Mouse (Mus musculus) G1E (cell line): ENCODE results near the gene Mvd. TPM values are rescaled to one million over a fixed set of nuclear protein-coding genes. Genes with fewer than 3 reads are reported as not detected.

Experiments used
- ATAC-seq: 2 replicates; pipeline ENCODE4 v1.8.0; 2016; ENCODE audit warnings: mild to moderate bottlenecking; ENCODE audit not compliant: insufficient number of reproducible peaks, poor library complexity, low FRiP score, severe bottlenecking; ENCODE audit errors: extremely low read depth
- DNase-seq: peaks from one replicate; pipeline ENCODE4 v3.0.0; 2012; ENCODE audit warnings: low spot score
- H3K27me3 ChIP-seq: 2 replicates; pipeline ENCODE4 v1.6.1; 2012; ENCODE audit warnings: mild to moderate bottlenecking, low read length, inconsistent platforms; ENCODE audit not compliant: insufficient read depth
- H3K36me3 ChIP-seq: replicated peaks from 2 replicates; pipeline ENCODE3; 2012; ENCODE audit warnings: mild to moderate bottlenecking, inconsistent platforms
- H3K4me1 ChIP-seq: 2 replicates; pipeline ENCODE4 v1.6.1; 2012; ENCODE audit warnings: low read depth, low read length, inconsistent platforms, mixed read lengths; ENCODE audit not compliant: insufficient read depth
- H3K4me3 ChIP-seq: 2 replicates; pipeline ENCODE4 v1.5.1; 2012; ENCODE audit warnings: low read depth, mild to moderate bottlenecking, inconsistent platforms, low read length, moderate library complexity, mixed read lengths
- H3K9me3 ChIP-seq: replicated peaks from 2 replicates; pipeline ENCODE4 v1.6.1; 2012; ENCODE audit warnings: inconsistent platforms
- CTCF ChIP-seq: IDR thresholded peaks from 2 replicates; pipeline ENCODE4 v1.5.1; 2012; ENCODE audit warnings: low read depth, low read length, inconsistent platforms, mixed read lengths
- GATA1 ChIP-seq: IDR thresholded peaks from 2 replicates; pipeline ENCODE4 v1.6.1; 2012; ENCODE audit warnings: borderline replicate concordance, low read length, inconsistent platforms, mixed read lengths
- GATA2 ChIP-seq: IDR thresholded peaks from 2 replicates; pipeline ENCODE4 v1.6.1; 2012; ENCODE audit warnings: low read depth, low read length, inconsistent platforms, borderline replicate concordance
- POLR2AphosphoS5 ChIP-seq: IDR thresholded peaks from 2 replicates; pipeline ENCODE4 v1.6.1; 2012; ENCODE audit warnings: low read depth, low read length, inconsistent platforms; ENCODE audit not compliant: insufficient replicate concordance
- TAL1 ChIP-seq: conservative IDR thresholded peaks from 2 replicates; pipeline ENCODE4 v1.6.1; 2012; ENCODE audit warnings: low read depth, low read length, inconsistent platforms, mixed read lengths
- polyA plus RNA-seq: library from polyadenylated mRNA; stranded (reverse); fragments of >175 nt; gene quantifications from 2 replicates; pipeline ENCODE4 v1.2.3, GENCODE M21; 2012
- total RNA-seq, 2 experiments: library from RNA; stranded (forward) in 1 of 2; stranded (reverse) in 1 of 2; fragments of 200-1000 nt in 1 of 2; fragments of >200 nt in 1 of 2; fragmentation: Nextera tagmentation in 1 of 2; gene quantifications; 2 replicates each; pipeline ENCODE4 v1.2.3; 2014 to 2017

Gene Mvd
- total and polyA plus RNA-seq, 3 experiments: 3.1 to 33.3 (median 25.8) TPM

- Histone ChIP-seq H3K9me3 (no peaks in the 10 kb centered on the region), H3K4me3 (no peak overlapping the region), H3K36me3 (peaks cover 99% of the 10 kb centered on the region), H3K27me3 (no peaks in the 10 kb centered on the region), H3K4me1 (peaks cover 31% of the 10 kb centered on the region)
- no peak for TF ChIP-seq POLR2AphosphoS5
- no peak for TF ChIP-seq GATA2
- no peak for TF ChIP-seq CTCF
- TF ChIP-seq TAL1: 0 out of 2 replicates have a peak, but pooled peaks have one; percentile 22
- TF ChIP-seq GATA1: no peak
- ATAC-seq (peak; percentile 69), DNase-seq (peak; percentile 19)
Measured at GRCm38 (mm10) chr8:122405146-122405805, 37.9 kb downstream of the Mvd start.

- peaks cover 96% of the 10 kb centered on the region for H3K36me3 ChIP-seq
- no peak for TF ChIP-seq GATA2
- TF ChIP-seq CTCF: no peak
- no peak for TF ChIP-seq GATA1
- no peak for TF ChIP-seq TAL1
- no peak for TF ChIP-seq POLR2AphosphoS5
Measured at GRCm38 (mm10) chr8:122398186-122398585, 45.0 kb downstream of the Mvd start.

GRCm38 (mm10) chr8:122395291-122395690 lies 47.9 kb downstream of the Mvd start:
- Histone ChIP-seq H3K36me3 (peaks cover 94% of the 10 kb centered on the region), H3K27me3 (no peaks in the 10 kb centered on the region), H3K4me3 (no peak overlapping the region), H3K9me3 (no peaks in the 10 kb centered on the region), H3K4me1 (peaks cover 4% of the 10 kb centered on the region)
- TF ChIP-seq GATA2 (no peak), GATA1 (no peak), CTCF (no peak), POLR2AphosphoS5 (no peak), TAL1 (no peak)
- ATAC-seq: no peak
- no peak for DNase-seq

More at GRCm38 (mm10) chr8:122398186-122398585, 45.0 kb downstream of the Mvd start:
- no peaks in the 10 kb centered on the region for H3K27me3 ChIP-seq
- ATAC-seq (no peak), DNase-seq (no peak)
- no peak overlapping the region for H3K4me3 ChIP-seq
- peaks cover 2% of the 10 kb centered on the region for H3K4me1 ChIP-seq
- no peaks in the 10 kb centered on the region for H3K9me3 ChIP-seq

GRCm38 (mm10) chr8:122393717-122394116 lies 49.5 kb downstream of the Mvd start:
- TF ChIP-seq TAL1 (no peak), GATA1 (no peak), POLR2AphosphoS5 (no peak), CTCF (no peak), GATA2 (no peak)
- peaks cover 92% of the 10 kb centered on the region for H3K36me3 ChIP-seq
- H3K27me3 ChIP-seq: no peaks in the 10 kb centered on the region
- H3K4me3 ChIP-seq: no peak overlapping the region
- peaks cover 8% of the 10 kb centered on the region for H3K4me1 ChIP-seq
- no peak for DNase-seq
- no peaks in the 10 kb centered on the region for H3K9me3 ChIP-seq
- no peak for ATAC-seq

GRCm38 (mm10) chr8:122390758-122391157 lies 52.5 kb downstream of the Mvd start:
- TF ChIP-seq GATA1 (no peak), GATA2 (no peak), POLR2AphosphoS5 (no peak), CTCF (no peak), TAL1 (no peak)
- ATAC-seq (no peak), DNase-seq (no peak)
- H3K4me1 ChIP-seq: peaks cover 14% of the 10 kb centered on the region
- H3K4me3 ChIP-seq: no peak overlapping the region
- H3K36me3 ChIP-seq: peaks cover 96% of the 10 kb centered on the region
- no peaks in the 10 kb centered on the region for H3K27me3 ChIP-seq
- H3K9me3 ChIP-seq: no peaks in the 10 kb centered on the region

- no peaks in the 10 kb centered on the region for H3K9me3 ChIP-seq
- TF ChIP-seq GATA2: no peak
- TF ChIP-seq GATA1: no peak
- TF ChIP-seq CTCF: no peak
- no peak for TF ChIP-seq POLR2AphosphoS5
- TF ChIP-seq TAL1: no peak
- H3K36me3 ChIP-seq: peaks cover 96% of the 10 kb centered on the region
- no peak overlapping the region for H3K4me3 ChIP-seq
- ATAC-seq (no peak), DNase-seq (no peak)
- H3K27me3 ChIP-seq: no peaks in the 10 kb centered on the region
- H3K4me1 ChIP-seq: peaks cover 24% of the 10 kb centered on the region
Measured at GRCm38 (mm10) chr8:122389357-122389756, 53.9 kb downstream of the Mvd start.

Other genes with a start within 250 kb of the Mvd start
- gene Zfpm1, start 161.3 kb downstream of the Mvd start, total RNA-seq (2014; fragmentation: Nextera tagmentation): 254 and 292 TPM in 2 replicates
- gene Zfpm1, start 161.3 kb downstream of the Mvd start, total RNA-seq (2017): 53.1 and 54.4 TPM in 2 replicates
- gene Zfpm1, start 161.3 kb downstream of the Mvd start, polyA plus RNA-seq: 1,150 and 1,251 TPM in 2 replicates
- not detected in 2 replicates for gene Trhr2, start 82.7 kb downstream of the Mvd start, total RNA-seq (2014; fragmentation: Nextera tagmentation)
- not detected in 2 replicates for gene Trhr2, start 82.7 kb downstream of the Mvd start, total RNA-seq (2017)
- gene Trhr2, start 82.7 kb downstream of the Mvd start, polyA plus RNA-seq: not detected in 2 replicates
- 40.3 and 45.8 TPM in 2 replicates for gene Zc3h18, start 66.8 kb downstream of the Mvd start, total RNA-seq (2014; fragmentation: Nextera tagmentation)
- 52.7 and 58.4 TPM in 2 replicates for gene Zc3h18, start 66.8 kb downstream of the Mvd start, total RNA-seq (2017)
- 134 and 143 TPM in 2 replicates for gene Zc3h18, start 66.8 kb downstream of the Mvd start, polyA plus RNA-seq
- gene Il17c, start 21.4 kb downstream of the Mvd start, total RNA-seq (2014; fragmentation: Nextera tagmentation): not detected in 2 replicates
- not detected in 2 replicates for gene Il17c, start 21.4 kb downstream of the Mvd start, total RNA-seq (2017)
- not detected in 2 replicates for gene Il17c, start 21.4 kb downstream of the Mvd start, polyA plus RNA-seq
- gene Cyba, start 10.5 kb downstream of the Mvd start, total RNA-seq (2014; fragmentation: Nextera tagmentation): 93.6 and 103 TPM in 2 replicates
- gene Cyba, start 10.5 kb downstream of the Mvd start, total RNA-seq (2017): 57.2 and 69.2 TPM in 2 replicates
- 368 and 426 TPM in 2 replicates for gene Cyba, start 10.5 kb downstream of the Mvd start, polyA plus RNA-seq
- gene Snai3, start 17.3 kb upstream of the Mvd start, total RNA-seq (2014; fragmentation: Nextera tagmentation): not detected in 2 replicates
- not detected in 2 replicates for gene Snai3, start 17.3 kb upstream of the Mvd start, total RNA-seq (2017)
- gene Snai3, start 17.3 kb upstream of the Mvd start, polyA plus RNA-seq: not detected in 2 replicates
- gene Rnf166, start 32.6 kb upstream of the Mvd start, total RNA-seq (2014; fragmentation: Nextera tagmentation): 28.0 and 45.3 TPM in 2 replicates
- 18.6 and 29.4 TPM in 2 replicates for gene Rnf166, start 32.6 kb upstream of the Mvd start, total RNA-seq (2017)
- 29.5 and 33.3 TPM in 2 replicates for gene Rnf166, start 32.6 kb upstream of the Mvd start, polyA plus RNA-seq
- 10.9 and 18.3 TPM in 2 replicates for gene Ctu2, start 32.7 kb upstream of the Mvd start, total RNA-seq (2014; fragmentation: Nextera tagmentation)
- gene Ctu2, start 32.7 kb upstream of the Mvd start, total RNA-seq (2017): 8.8 and 10.9 TPM in 2 replicates
- 19.4 and 25.7 TPM in 2 replicates for gene Ctu2, start 32.7 kb upstream of the Mvd start, polyA plus RNA-seq
- gene Piezo1, start 107.9 kb upstream of the Mvd start, total RNA-seq (2014; fragmentation: Nextera tagmentation): 77.0 and 95.3 TPM in 2 replicates
- 24.9 and 26.0 TPM in 2 replicates for gene Piezo1, start 107.9 kb upstream of the Mvd start, total RNA-seq (2017)
- gene Piezo1, start 107.9 kb upstream of the Mvd start, polyA plus RNA-seq: 69.6 and 79.4 TPM in 2 replicates
- 70.8 and 71.7 TPM in 2 replicates for gene Cdt1, start 124.6 kb upstream of the Mvd start, total RNA-seq (2014; fragmentation: Nextera tagmentation)
- gene Cdt1, start 124.6 kb upstream of the Mvd start, total RNA-seq (2017): 46.9 and 49.9 TPM in 2 replicates
- gene Cdt1, start 124.6 kb upstream of the Mvd start, polyA plus RNA-seq: 375 and 441 TPM in 2 replicates
- gene Aprt, start 133.5 kb upstream of the Mvd start, total RNA-seq (2014; fragmentation: Nextera tagmentation): 110 and 112 TPM in 2 replicates
- gene Aprt, start 133.5 kb upstream of the Mvd start, total RNA-seq (2017): 100.0 and 146 TPM in 2 replicates
- gene Aprt, start 133.5 kb upstream of the Mvd start, polyA plus RNA-seq: 207 and 389 TPM in 2 replicates
- gene Galns, start 168.0 kb upstream of the Mvd start, total RNA-seq (2014; fragmentation: Nextera tagmentation): 5.0 and 6.0 TPM in 2 replicates
- 7.6 and 7.9 TPM in 2 replicates for gene Galns, start 168.0 kb upstream of the Mvd start, total RNA-seq (2017)
- gene Galns, start 168.0 kb upstream of the Mvd start, polyA plus RNA-seq: 2.9 and 3.0 TPM in 2 replicates
- gene Trappc2l, start 168.2 kb upstream of the Mvd start, total RNA-seq (2014; fragmentation: Nextera tagmentation): 19.5 and 31.8 TPM in 2 replicates
- gene Trappc2l, start 168.2 kb upstream of the Mvd start, total RNA-seq (2017): 32.2 and 40.4 TPM in 2 replicates
- gene Trappc2l, start 168.2 kb upstream of the Mvd start, polyA plus RNA-seq: 0.43 and 0.75 TPM in 2 replicates
- not detected in 2 replicates for gene Pabpn1l, start 179.3 kb upstream of the Mvd start, total RNA-seq (2014; fragmentation: Nextera tagmentation)
- gene Pabpn1l, start 179.3 kb upstream of the Mvd start, total RNA-seq (2017): 0.11 TPM in 1 of 2 replicates, not detected in the other
- not detected in 2 replicates for gene Pabpn1l, start 179.3 kb upstream of the Mvd start, polyA plus RNA-seq